Mouse (Mus musculus): Measurements from ENCODE around the gene Gm9903. TPM values are rescaled to one million over a fixed set of nuclear protein-coding genes. Genes with fewer than 3 reads are reported as not detected.
A peak's percentile ranks its signal among the peaks of the same experiment; 100 is the strongest.

Gm9903 gene
- polyA plus RNA-seq, 1 experiment from 2014 or later: 0.32 TPM

DNA sequence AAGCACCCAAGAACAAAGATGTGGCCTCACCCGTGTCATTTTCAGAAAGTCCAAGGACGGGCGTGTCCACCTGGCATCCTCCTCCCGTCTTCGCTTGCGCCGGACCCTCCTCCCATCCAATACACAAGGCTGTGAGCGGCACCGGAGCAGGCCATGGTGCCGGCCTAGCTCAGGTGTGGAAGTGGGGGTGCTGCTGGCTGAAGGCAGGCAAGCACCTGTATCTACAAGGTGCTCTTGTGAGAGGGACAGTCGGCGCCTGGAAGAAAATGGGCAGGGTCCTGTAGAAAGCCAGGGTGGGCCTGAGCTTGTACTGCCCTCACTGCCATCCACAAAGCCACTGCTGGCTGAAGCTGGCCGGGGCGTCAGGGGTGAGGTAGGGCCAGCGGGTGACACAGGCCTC, 22.3 kb upstream of the Gm9903 start:
- Histone ChIP-seq H3K9me3 (ENCODE audit: control insufficient read depth, low read depth, low read length) (no peaks in the 10 kb centered on the region), H3K27me3 (ENCODE audit: control insufficient read depth, insufficient read depth, low read length) (no peaks in the 10 kb centered on the region), H3K4me3 (ENCODE audit: low read depth, low read length) (no peak overlapping the region), H3K36me3 (ENCODE audit: control insufficient read depth, insufficient read depth, low read length) (peaks cover 44% of the 10 kb centered on the region), H3K4me2 (replicated peaks; ENCODE audit: low read depth, low read length) (no peak overlapping the region), H3K27ac (ENCODE audit: low read length) (no peak overlapping the region), H3K4me1 (ENCODE audit: control insufficient read depth, insufficient read depth, low read length) (no peaks in the 10 kb centered on the region), H3K9ac (replicated peaks; ENCODE audit: low read depth, low read length) (no peak overlapping the region)
- 94% methylated on average over 15 of the region's 15 CpGs for WGBS
- no peak for ATAC-seq (ENCODE audit: insufficient number of reproducible peaks, insufficient read depth, low FRiP score, low read depth)

DNA sequence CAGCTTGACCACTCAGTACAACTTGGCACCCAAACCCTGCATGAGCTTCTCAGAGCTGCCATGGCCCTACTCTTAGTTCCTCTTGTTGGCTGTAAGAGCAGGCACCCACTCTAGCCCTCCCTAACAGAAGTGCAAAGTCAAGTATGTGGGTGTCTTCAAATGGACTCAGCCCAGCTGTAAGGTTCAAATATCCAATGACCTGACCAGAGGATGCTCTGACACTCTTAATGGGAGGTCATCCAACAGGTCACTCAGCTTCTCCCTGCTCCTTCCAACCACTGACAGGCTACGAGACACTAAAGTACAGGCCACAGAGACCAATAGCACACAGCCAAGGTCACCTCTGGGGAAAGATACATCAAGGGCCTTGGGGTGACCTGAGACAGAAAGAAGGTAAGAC, 20.5 kb upstream of the Gm9903 start:
- 68% methylated on average over 1 of the region's 1 CpGs for WGBS
- no peaks in the 10 kb centered on the region for H3K9me3 ChIP-seq (ENCODE audit: control insufficient read depth, low read depth, low read length)
- no peaks in the 10 kb centered on the region for H3K4me1 ChIP-seq (ENCODE audit: control insufficient read depth, insufficient read depth, low read length)
- no peak overlapping the region for H3K27ac ChIP-seq (ENCODE audit: low read length)
- peaks cover 41% of the 10 kb centered on the region for H3K36me3 ChIP-seq (ENCODE audit: control insufficient read depth, insufficient read depth, low read length)
- no peak for ATAC-seq (ENCODE audit: insufficient number of reproducible peaks, insufficient read depth, low FRiP score, low read depth)
- H3K9ac ChIP-seq (replicated peaks; ENCODE audit: low read depth, low read length): no peak overlapping the region
- H3K27me3 ChIP-seq (ENCODE audit: control insufficient read depth, insufficient read depth, low read length): no peaks in the 10 kb centered on the region
- H3K4me2 ChIP-seq (replicated peaks; ENCODE audit: low read depth, low read length): no peak overlapping the region
- no peak overlapping the region for H3K4me3 ChIP-seq (ENCODE audit: low read depth, low read length)

DNA sequence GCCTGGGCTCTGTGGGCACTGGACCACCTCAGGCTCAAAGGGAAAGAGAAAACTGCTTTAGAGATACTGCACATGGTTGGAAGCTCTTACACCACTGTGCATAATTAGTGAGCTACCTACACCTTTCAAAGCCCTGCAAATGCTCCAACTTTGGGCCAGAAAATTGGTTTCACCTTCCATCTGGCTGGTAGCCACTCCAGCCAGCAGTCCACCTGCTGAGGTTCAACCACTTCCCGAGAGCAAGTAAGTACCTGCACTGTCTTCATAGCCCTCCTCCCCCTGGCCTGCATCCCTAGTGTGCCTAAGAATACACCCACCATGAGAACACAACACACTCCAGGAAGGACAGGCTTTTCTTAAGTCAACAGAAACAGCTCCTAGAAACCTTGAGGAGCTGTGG, 17.9 kb upstream of the Gm9903 start:
- no peak for ATAC-seq (ENCODE audit: insufficient number of reproducible peaks, insufficient read depth, low FRiP score, low read depth)
- 93% methylated on average over 1 of the region's 1 CpGs for WGBS
- Histone ChIP-seq H3K27ac (ENCODE audit: low read length) (no peak overlapping the region), H3K9me3 (ENCODE audit: control insufficient read depth, low read depth, low read length) (no peaks in the 10 kb centered on the region), H3K4me2 (replicated peaks; ENCODE audit: low read depth, low read length) (no peak overlapping the region), H3K4me1 (ENCODE audit: control insufficient read depth, insufficient read depth, low read length) (no peaks in the 10 kb centered on the region), H3K9ac (replicated peaks; ENCODE audit: low read depth, low read length) (no peak overlapping the region), H3K36me3 (ENCODE audit: control insufficient read depth, insufficient read depth, low read length) (peaks cover 40% of the 10 kb centered on the region), H3K4me3 (ENCODE audit: low read depth, low read length) (no peak overlapping the region), H3K27me3 (ENCODE audit: control insufficient read depth, insufficient read depth, low read length) (no peaks in the 10 kb centered on the region)

GRCm38 (mm10) chr5:33614391-33614790, 15.3 kb upstream of the Gm9903 start:
- WGBS: 88% methylated on average over 6 of the region's 6 CpGs
- H3K36me3 ChIP-seq (ENCODE audit: control insufficient read depth, insufficient read depth, low read length): peaks cover 14% of the 10 kb centered on the region
- H3K4me3 ChIP-seq (ENCODE audit: low read depth, low read length): no peak overlapping the region
- H3K9me3 ChIP-seq (ENCODE audit: control insufficient read depth, low read depth, low read length): no peaks in the 10 kb centered on the region
- H3K27ac ChIP-seq (ENCODE audit: low read length): no peak overlapping the region
- no peak overlapping the region for H3K4me2 ChIP-seq (replicated peaks; ENCODE audit: low read depth, low read length)
- no peak for ATAC-seq (ENCODE audit: insufficient number of reproducible peaks, insufficient read depth, low FRiP score, low read depth)
- no peaks in the 10 kb centered on the region for H3K4me1 ChIP-seq (ENCODE audit: control insufficient read depth, insufficient read depth, low read length)
- no peak overlapping the region for H3K9ac ChIP-seq (replicated peaks; ENCODE audit: low read depth, low read length)
- no peaks in the 10 kb centered on the region for H3K27me3 ChIP-seq (ENCODE audit: control insufficient read depth, insufficient read depth, low read length)

DNA sequence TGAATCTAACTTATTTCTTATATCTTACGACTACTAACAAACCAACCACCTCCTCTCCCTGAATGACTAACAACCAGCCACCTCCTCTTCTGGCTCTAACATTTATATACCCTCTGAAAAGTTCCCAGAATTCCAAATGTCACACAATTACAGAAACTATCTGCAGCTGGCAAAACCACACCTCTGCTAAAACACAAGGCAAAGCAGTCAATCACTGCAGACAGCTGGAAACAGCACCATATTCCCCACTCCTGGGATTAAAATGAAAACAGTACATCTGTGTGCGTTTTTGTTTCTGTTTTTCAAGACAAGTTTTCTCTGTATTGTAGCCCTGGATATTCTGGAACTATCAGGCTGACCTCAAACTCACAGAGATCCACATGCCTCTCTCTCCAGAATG, 7.1 kb upstream of the Gm9903 start:
- H3K4me3 ChIP-seq (ENCODE audit: low read depth, low read length): no peak overlapping the region
- 89% methylated on average over 2 of the region's 2 CpGs for whole genome bisulfite sequencing
- no peaks in the 10 kb centered on the region for H3K27me3 ChIP-seq (ENCODE audit: control insufficient read depth, insufficient read depth, low read length)
- no peak for ATAC-seq (ENCODE audit: insufficient number of reproducible peaks, insufficient read depth, low FRiP score, low read depth)
- H3K4me2 ChIP-seq (replicated peaks; ENCODE audit: low read depth, low read length): no peak overlapping the region
- no peak overlapping the region for H3K9ac ChIP-seq (replicated peaks; ENCODE audit: low read depth, low read length)
- H3K27ac ChIP-seq (ENCODE audit: low read length): no peak overlapping the region
- H3K36me3 ChIP-seq (ENCODE audit: control insufficient read depth, insufficient read depth, low read length): no peaks in the 10 kb centered on the region
- no peaks in the 10 kb centered on the region for H3K9me3 ChIP-seq (ENCODE audit: control insufficient read depth, low read depth, low read length)
- H3K4me1 ChIP-seq (ENCODE audit: control insufficient read depth, insufficient read depth, low read length): 0 out of 2 replicates have a peak, but pooled peaks cover under 1% of the 10 kb centered on the region

- Histone ChIP-seq H3K9me3 (ENCODE audit: control insufficient read depth, low read depth, low read length) (no peaks in the 10 kb centered on the region), H3K9ac (replicated peaks; ENCODE audit: low read depth, low read length) (no peak overlapping the region), H3K27ac (ENCODE audit: low read length) (no peak overlapping the region), H3K4me1 (ENCODE audit: control insufficient read depth, insufficient read depth, low read length) (peaks cover 8% of the 10 kb centered on the region; the same call in 1 of the 2 replicates), H3K27me3 (ENCODE audit: control insufficient read depth, insufficient read depth, low read length) (no peaks in the 10 kb centered on the region), H3K4me2 (replicated peaks; ENCODE audit: low read depth, low read length) (no peak overlapping the region), H3K4me3 (ENCODE audit: low read depth, low read length) (no peak overlapping the region), H3K36me3 (ENCODE audit: control insufficient read depth, insufficient read depth, low read length) (no peaks in the 10 kb centered on the region)
- ATAC-seq (ENCODE audit: insufficient number of reproducible peaks, insufficient read depth, low FRiP score, low read depth): no peak
- WGBS: 75% methylated on average over 3 of the region's 3 CpGs
Measured at GRCm38 (mm10) chr5:33623766-33624165, 6.0 kb upstream of the Gm9903 start.

- Histone ChIP-seq H3K27me3 (ENCODE audit: control insufficient read depth, insufficient read depth, low read length) (no peaks in the 10 kb centered on the region), H3K9ac (replicated peaks; ENCODE audit: low read depth, low read length) (0 out of 2 replicates have a peak overlapping the region, but pooled peaks have one; percentile 21), H3K4me2 (replicated peaks; ENCODE audit: low read depth, low read length) (peak overlapping the region; percentile 65), H3K36me3 (ENCODE audit: control insufficient read depth, insufficient read depth, low read length) (no peaks in the 10 kb centered on the region), H3K9me3 (ENCODE audit: control insufficient read depth, low read depth, low read length) (no peaks in the 10 kb centered on the region), H3K27ac (ENCODE audit: low read length) (peak overlapping the region; percentile 33; the same call in 1 of the 2 replicates), H3K4me1 (ENCODE audit: control insufficient read depth, insufficient read depth, low read length) (peaks cover 15% of the 10 kb centered on the region; the same call in 1 of the 2 replicates), H3K4me3 (ENCODE audit: low read depth, low read length) (peak overlapping the region; percentile 53; the same call in 1 of the 2 replicates)
- ATAC-seq (ENCODE audit: insufficient number of reproducible peaks, insufficient read depth, low FRiP score, low read depth): no peak
- WGBS: 24% methylated on average over 4 of the region's 4 CpGs
Measured at GRCm38 (mm10) chr5:33627968-33628367, 1.8 kb upstream of the Gm9903 start.

DNA sequence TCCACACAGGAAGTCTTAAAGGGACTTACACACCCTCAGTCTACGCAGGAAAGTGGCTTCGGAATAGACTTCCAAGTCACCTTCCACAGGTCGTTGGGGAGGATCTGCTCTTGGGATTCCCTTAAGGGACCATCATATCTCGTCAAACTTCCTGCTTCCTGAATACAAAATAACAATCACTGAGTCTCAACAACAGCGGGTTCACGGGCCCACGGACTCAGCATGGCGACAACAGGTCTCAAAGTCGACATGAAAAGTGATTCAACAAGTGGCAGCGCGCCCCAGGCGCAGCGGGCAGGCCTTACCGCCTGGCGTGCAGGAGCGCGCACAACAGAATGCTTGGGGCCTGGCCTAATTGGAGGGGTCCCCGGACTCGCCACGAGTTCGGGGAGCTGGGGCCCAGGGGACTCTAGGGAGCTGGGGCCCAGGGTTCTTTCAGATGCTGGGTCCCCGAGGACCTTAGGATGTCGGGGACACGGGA, 865 bp upstream of the Gm9903 start:
- WGBS: under 1% methylated on average over 24 of the region's 24 CpGs
- no peak for ATAC-seq (ENCODE audit: insufficient number of reproducible peaks, insufficient read depth, low FRiP score, low read depth)

GRCm38 (mm10) chr5:33630061-33630460, 336 bp downstream of the Gm9903 start:
- no peaks in the 10 kb centered on the region for H3K9me3 ChIP-seq (ENCODE audit: control insufficient read depth, low read depth, low read length)
- H3K4me3 ChIP-seq (ENCODE audit: low read depth, low read length): peak overlapping the region; percentile 53
- peak; percentile 53; the same call in 1 of the 2 replicates for ATAC-seq (ENCODE audit: insufficient number of reproducible peaks, insufficient read depth, low FRiP score, low read depth)
- peak overlapping the region; percentile 64 for H3K4me2 ChIP-seq (replicated peaks; ENCODE audit: low read depth, low read length)
- H3K27ac ChIP-seq (ENCODE audit: low read length): peak overlapping the region; percentile 29; the same call in 1 of the 2 replicates
- no peak overlapping the region for H3K9ac ChIP-seq (replicated peaks; ENCODE audit: low read depth, low read length)
- 3% methylated on average over 9 of the region's 9 CpGs for WGBS
- H3K36me3 ChIP-seq (ENCODE audit: control insufficient read depth, insufficient read depth, low read length): no peaks in the 10 kb centered on the region
- peaks cover 15% of the 10 kb centered on the region; the same call in 1 of the 2 replicates for H3K4me1 ChIP-seq (ENCODE audit: control insufficient read depth, insufficient read depth, low read length)
- no peaks in the 10 kb centered on the region for H3K27me3 ChIP-seq (ENCODE audit: control insufficient read depth, insufficient read depth, low read length)

More for the DNA sequence above, 865 bp upstream of the Gm9903 start:
- H3K9ac ChIP-seq (replicated peaks; ENCODE audit: low read depth, low read length): peak overlapping the region; percentile 72
- H3K9me3 ChIP-seq (ENCODE audit: control insufficient read depth, low read depth, low read length): no peaks in the 10 kb centered on the region
- H3K4me2 ChIP-seq (replicated peaks; ENCODE audit: low read depth, low read length): peak overlapping the region; percentile 65
- H3K36me3 ChIP-seq (ENCODE audit: control insufficient read depth, insufficient read depth, low read length): no peaks in the 10 kb centered on the region
- peak overlapping the region; percentile 75 for H3K27ac ChIP-seq (ENCODE audit: low read length)
- no peaks in the 10 kb centered on the region for H3K27me3 ChIP-seq (ENCODE audit: control insufficient read depth, insufficient read depth, low read length)
- H3K4me1 ChIP-seq (ENCODE audit: control insufficient read depth, insufficient read depth, low read length): peaks cover 15% of the 10 kb centered on the region; the same call in 1 of the 2 replicates
- H3K4me3 ChIP-seq (ENCODE audit: low read depth, low read length): peak overlapping the region; percentile 53

Data from stomach, embryonic 14.5 days (tissue).